In the genomic region with DNA sequence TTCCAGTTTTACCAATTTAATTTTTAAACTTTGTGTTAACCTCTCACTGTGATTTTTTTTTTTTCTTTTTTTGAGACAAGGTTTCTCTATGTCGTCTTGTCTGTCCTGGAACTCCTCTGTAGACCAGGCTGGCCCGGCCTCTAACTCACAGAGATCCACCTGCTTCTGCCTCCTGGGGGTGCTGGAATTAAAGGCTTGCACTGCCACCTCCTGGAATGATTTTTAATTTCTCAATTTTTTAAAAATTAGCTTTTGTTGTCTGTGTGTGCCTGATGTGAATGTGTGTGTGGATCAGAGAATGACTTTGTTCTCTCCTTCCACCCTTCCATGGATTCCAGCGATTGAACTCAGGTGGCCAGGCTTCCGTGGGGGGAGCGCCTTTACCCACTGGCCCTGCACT, we compare ENCODE assay signal across 22 mouse cellular contexts. TPM values are rescaled to one million over a fixed set of nuclear protein-coding genes. Genes with fewer than 3 reads are reported as not detected.
DNase-seq lines count a peak whose midpoint lies in the region; ATAC-seq and TF ChIP-seq lines count a peak whose summit lies in the region.
"Had no signal": no experiment of that assay in that cellular context is flagged by ENCODE, and none has a peak within 500 bp of the region (broad histone marks: within the 10 kb centered on the region; RNA-seq: fewer than 3 reads in every experiment).

No protein-coding gene starts in this region.

- no peak for TF ChIP-seq POLR2A in MEL (IDR thresholded peaks at IDR 0.05; ENCODE audit: control insufficient read depth in 1 of 2, insufficient read depth in 1 of 2, low read depth in 1 of 2, low read length in 2 of 2, poor library complexity in 1 of 2)

- TF ChIP-seq RAD21 in MEL (IDR thresholded peaks at IDR 0.05; ENCODE audit: low read depth, low read length), result peak; percentile 43

- DNase-seq in 3134 (ENCODE audit: extremely low read depth, insufficient read length, low spot score), result peak; percentile 10
- peak; percentile 25 for DNase-seq in MEL (ENCODE audit: low read depth, low spot score)
- DNase-seq in urinary bladder, postnatal 10 days (ENCODE audit: low spot score), result no peak
- DNase-seq in adrenal gland, postnatal 14 days, result no peak
- DNase-seq: adrenal gland, postnatal 25 days; cerebellum, adult 8-10 months; gastrocnemius, postnatal 14 days; kidney, adult 11 months; kidney, postnatal 4 days; right cerebral cortex, adult 18-20 months; spleen, adult 18-20 months; thymus, postnatal 14 days had no signal

- H3K4me3 ChIP-seq in intestine, postnatal 0 days (ENCODE audit: low read depth, low read length), result no peak overlapping the region
- H3K4me3 ChIP-seq in intestine, embryonic 16.5 days (ENCODE audit: low read length), result no peak overlapping the region
- no peak overlapping the region for H3K4me3 ChIP-seq in MEL (ENCODE audit: control insufficient read depth in 1 of 2, insufficient read depth in 1 of 2, low read depth in 2 of 2, low read length in 2 of 2)
- H3K4me3 ChIP-seq: embryonic facial prominence, embryonic 13.5 days; hindbrain, embryonic 13.5 days; liver, embryonic 12.5 days; lung, embryonic 15.5 days; stomach, embryonic 15.5 days had no signal

- no peak overlapping the region for H3K9ac ChIP-seq in intestine, postnatal 0 days (ENCODE audit: low read depth, low read length)
- H3K9ac ChIP-seq in intestine, embryonic 16.5 days (ENCODE audit: low read depth, low read length), result no peak overlapping the region
- no peak overlapping the region for H3K9ac ChIP-seq in MEL (ENCODE audit: control insufficient read depth, low read depth, low read length, poor library complexity, severe bottlenecking)
- H3K9ac ChIP-seq: embryonic facial prominence, embryonic 13.5 days; hindbrain, embryonic 13.5 days; liver, embryonic 12.5 days; lung, embryonic 15.5 days; stomach, embryonic 15.5 days had no signal

- H3K79me2 ChIP-seq in MEL (ENCODE audit: control insufficient read depth, insufficient read depth, low read length, poor library complexity), result peaks cover 45% of the 10 kb centered on the region

- no peak for TF ChIP-seq EP300 in MEL (IDR thresholded peaks at IDR 0.05; ENCODE audit: low read depth in 1 of 2, low read length in 2 of 2)

- H3K4me2 ChIP-seq in intestine, postnatal 0 days (replicated peaks; ENCODE audit: low read depth), result no peak overlapping the region
- no peak overlapping the region for H3K4me2 ChIP-seq in intestine, embryonic 16.5 days (ENCODE audit: low read depth, low read length)
- H3K4me2 ChIP-seq: embryonic facial prominence, embryonic 13.5 days; hindbrain, embryonic 13.5 days; liver, embryonic 12.5 days; lung, embryonic 15.5 days; stomach, embryonic 15.5 days had no signal

- H3K36me3 ChIP-seq in intestine, postnatal 0 days (ENCODE audit: control insufficient read depth, insufficient read depth), result no peaks in the 10 kb centered on the region
- H3K36me3 ChIP-seq in intestine, embryonic 16.5 days (ENCODE audit: control insufficient read depth, insufficient read depth, low read length), result no peaks in the 10 kb centered on the region
- peaks cover 2 to 17% of the 10 kb centered on the region in 2 experiments; a peak in 3 of 4 replicates for H3K36me3 ChIP-seq in MEL (ENCODE audit: control insufficient read depth in 1 of 2, insufficient read depth in 2 of 2, low read length in 2 of 2)
- H3K36me3 ChIP-seq: stomach, embryonic 15.5 days had no signal

- H3K9me3 ChIP-seq in intestine, postnatal 0 days (ENCODE audit: control insufficient read depth), result no peaks in the 10 kb centered on the region
- H3K9me3 ChIP-seq in intestine, embryonic 16.5 days (ENCODE audit: control insufficient read depth, low read length), result no peaks in the 10 kb centered on the region
- H3K9me3 ChIP-seq in MEL (replicated peaks; ENCODE audit: insufficient read depth, low read length), result no peaks in the 10 kb centered on the region
- H3K9me3 ChIP-seq: embryonic facial prominence, embryonic 13.5 days; hindbrain, embryonic 13.5 days; liver, embryonic 12.5 days; lung, embryonic 15.5 days; stomach, embryonic 15.5 days had no signal

- no peak for ATAC-seq in intestine, postnatal 0 days
- ATAC-seq in intestine, embryonic 16.5 days, result no peak
- ATAC-seq in megakaryocyte progenitor cell, adult 5-6 weeks (replicated peaks; ENCODE audit: poor library complexity), result peak; percentile 38
- ATAC-seq: liver, embryonic 12.5 days; midbrain, embryonic 16.5 days had no signal

- WGBS in intestine, postnatal 0 days, result 95% methylated on average over 5 of the region's 5 CpGs
- WGBS in intestine, embryonic 16.5 days, result 95% methylated on average over 5 of the region's 5 CpGs

- TF ChIP-seq CTCF in intestine, postnatal 0 days (IDR thresholded peaks at IDR 0.05; ENCODE audit: low read depth), result peak; percentile 26; the same call in 1 of the 2 replicates
- TF ChIP-seq CTCF in MEL (IDR thresholded peaks at IDR 0.05 in 2 of 3, conservative IDR thresholded peaks at IDR 0.05 in 1 of 3; ENCODE audit: control insufficient read depth in 1 of 3, insufficient read depth in 1 of 3, low read depth in 2 of 3, low read length in 3 of 3, poor library complexity in 1 of 3, severe bottlenecking in 1 of 3), result peak in 2 of 3 experiments; percentile 27 to 60; a peak in 3 of 6 replicates

- H3K27ac ChIP-seq in intestine, postnatal 0 days (ENCODE audit: low read depth, low read length), result no peak overlapping the region
- no peak overlapping the region for H3K27ac ChIP-seq in intestine, embryonic 16.5 days (ENCODE audit: low read length)
- no peak overlapping the region for H3K27ac ChIP-seq in MEL (ENCODE audit: control insufficient read depth, low read depth, low read length)
- H3K27ac ChIP-seq: embryonic facial prominence, embryonic 13.5 days; hindbrain, embryonic 13.5 days; liver, embryonic 12.5 days; lung, embryonic 15.5 days; macrophage; stomach, embryonic 15.5 days had no signal

- H3K4me1 ChIP-seq in intestine, postnatal 0 days (replicated peaks; ENCODE audit: control insufficient read depth, insufficient read depth, low read length), result no peaks in the 10 kb centered on the region
- no peaks in the 10 kb centered on the region; the same call in 1 of the 2 replicates for H3K4me1 ChIP-seq in intestine, embryonic 16.5 days (ENCODE audit: control insufficient read depth, insufficient read depth, low read length)
- H3K4me1 ChIP-seq in MEL (ENCODE audit: control insufficient read depth in 1 of 2, insufficient read depth in 2 of 2, low read length in 2 of 2), result peaks cover 0 to 4% of the 10 kb centered on the region in 2 experiments; a peak in 1 of 4 replicates

- no peaks in the 10 kb centered on the region for H3K27me3 ChIP-seq in intestine, postnatal 0 days (replicated peaks; ENCODE audit: control insufficient read depth, insufficient read depth, low read length)
- H3K27me3 ChIP-seq in intestine, embryonic 16.5 days (replicated peaks; ENCODE audit: control insufficient read depth, insufficient read depth, low read length), result no peaks in the 10 kb centered on the region
- no peaks in the 10 kb centered on the region for H3K27me3 ChIP-seq in MEL (ENCODE audit: control insufficient read depth in 1 of 2, insufficient read depth in 2 of 2, low read length in 2 of 2)
- H3K27me3 ChIP-seq: embryonic facial prominence, embryonic 13.5 days; hindbrain, embryonic 13.5 days; liver, embryonic 12.5 days; lung, embryonic 15.5 days; stomach, embryonic 15.5 days had no signal

TF ChIP-seq in MEL, 35 proteins besides CTCF, POLR2A, EP300 and RAD21:
- TF ChIP-seq SMC3 (IDR thresholded peaks at IDR 0.05; ENCODE audit: low read depth, low read length) (peak; percentile 45), NRF1 (IDR thresholded peaks at IDR 0.05; ENCODE audit: insufficient read depth, low read depth, low read length, poor library complexity, severe bottlenecking) (no peak), E2F4 (IDR thresholded peaks at IDR 0.05; ENCODE audit: borderline replicate concordance, low read depth, low read length) (no peak), USF1 (IDR thresholded peaks at IDR 0.05; ENCODE audit: low read depth, low read length) (no peak), JUND (IDR thresholded peaks at IDR 0.05; ENCODE audit: low read depth, low read length) (no peak)

RNA-seq across cellular contexts. Expression of gene Fam192a, which starts 5.3 kb away (rescaled TPM):
- polyA plus RNA-seq in intestine, postnatal 0 days (2015; fragmentation: Nextera tagmentation; extraction: Ambion mirVana), result 44.5 and 57.0 TPM in 2 replicates
- 50.7 and 56.4 TPM in 2 replicates for polyA plus RNA-seq in intestine, embryonic 16.5 days (2015; fragmentation: Nextera tagmentation; extraction: Ambion mirVana)
- 43.3 and 46.3 TPM in 2 replicates for total RNA-seq in MEL (2012; rRNA removed)
- polyA plus RNA-seq in MEL (2012; ENCODE audit: insufficient read depth in 1 of 2, insufficient read length in 2 of 2, low read depth in 1 of 2, low replicate concordance in 2 of 2, missing spikeins in 1 of 2), result 10 to 100 TPM in 1 of 2 experiments, not detected in 1; 88.1 TPM
- total RNA-seq in megakaryocyte progenitor cell, adult 5-6 weeks (2015), result 35.3 and 40.4 TPM in 2 replicates
- total RNA-seq in megakaryocyte progenitor cell, adult 5-6 weeks (2017), result 102 and 135 TPM in 2 replicates
- total RNA-seq in adrenal gland, postnatal 14 days (2021), result 42.3 and 45.9 TPM in 2 replicates

RNA-seq across cellular contexts. Expression of gene Rspry1, which starts 5.3 kb away (rescaled TPM):
- polyA plus RNA-seq in intestine, postnatal 0 days (2015; fragmentation: Nextera tagmentation; extraction: Ambion mirVana), result 17.5 and 19.1 TPM in 2 replicates
- polyA plus RNA-seq in intestine, embryonic 16.5 days (2015; fragmentation: Nextera tagmentation; extraction: Ambion mirVana), result 27.9 and 29.5 TPM in 2 replicates
- 32.2 and 34.1 TPM in 2 replicates for total RNA-seq in MEL (2012; rRNA removed)
- polyA plus RNA-seq in MEL (2012; ENCODE audit: insufficient read depth in 1 of 2, insufficient read length in 2 of 2, low read depth in 1 of 2, low replicate concordance in 2 of 2, missing spikeins in 1 of 2), result 10 to 100 TPM in 1 of 2 experiments, not detected in 1; 24.5 TPM
- 39.4 and 41.1 TPM in 2 replicates for total RNA-seq in megakaryocyte progenitor cell, adult 5-6 weeks (2015)
- 31.6 and 35.4 TPM in 2 replicates for total RNA-seq in megakaryocyte progenitor cell, adult 5-6 weeks (2017)
- total RNA-seq in adrenal gland, postnatal 14 days (2021), result 20.5 and 21.7 TPM in 2 replicates

RNA-seq across cellular contexts. Expression of gene Arl2bp, which starts 59.3 kb away (rescaled TPM):
- polyA plus RNA-seq in intestine, postnatal 0 days (2015; fragmentation: Nextera tagmentation; extraction: Ambion mirVana), result 78.3 and 79.0 TPM in 2 replicates
- 104 and 106 TPM in 2 replicates for polyA plus RNA-seq in intestine, embryonic 16.5 days (2015; fragmentation: Nextera tagmentation; extraction: Ambion mirVana)
- total RNA-seq in MEL (2012; rRNA removed), result 43.8 and 46.7 TPM in 2 replicates
- 100 to 1,000 TPM in 1 of 2 experiments, 10 to 100 TPM in 1; 96.1 to 515 TPM for polyA plus RNA-seq in MEL (2012; ENCODE audit: insufficient read depth in 1 of 2, insufficient read length in 2 of 2, low read depth in 1 of 2, low replicate concordance in 2 of 2, missing spikeins in 1 of 2)
- 21.1 and 26.4 TPM in 2 replicates for total RNA-seq in megakaryocyte progenitor cell, adult 5-6 weeks (2015)
- total RNA-seq in megakaryocyte progenitor cell, adult 5-6 weeks (2017), result 73.3 and 75.1 TPM in 2 replicates
- 60.1 and 71.0 TPM in 2 replicates for total RNA-seq in adrenal gland, postnatal 14 days (2021)

Comparison
In these comparisons a context has a peak if more than half of its experiments do, and no peak if none do; other contexts are left out.
1. DNase-seq: peak in 3134 (single experiment) and MEL (single experiment); none in urinary bladder, postnatal 10 days (single experiment) and adrenal gland, postnatal 14 days (single experiment).